Mouse (Mus musculus): ENCODE data around the gene Kif3c. TPM values are rescaled to one million over a fixed set of nuclear protein-coding genes. Genes with fewer than 3 reads are reported as not detected.
A peak's percentile ranks its signal among the peaks of the same experiment; 100 is the strongest.
"Not testable (repeated sequence)": the region's sequence is repeated elsewhere in the genome, so short reads cannot be mapped to it uniquely, and the experiment has no call there.

The Kif3c gene
- total RNA-seq, 1 experiment from 2014 or later: 4.7 TPM

GRCm38 (mm10) chr12:3391276-3391675, 26.3 kb downstream of the Kif3c start:
- peak in 1 of 2 experiments; percentile 55; a peak in 2 of 4 replicates for ATAC-seq (replicated peaks in 1 of 2; ENCODE audit: insufficient read depth in 1 of 2, low FRiP score in 2 of 2, low TSS enrichment in 1 of 2, low read depth in 1 of 2, poor library complexity in 2 of 2, severe bottlenecking in 2 of 2)

DNA sequence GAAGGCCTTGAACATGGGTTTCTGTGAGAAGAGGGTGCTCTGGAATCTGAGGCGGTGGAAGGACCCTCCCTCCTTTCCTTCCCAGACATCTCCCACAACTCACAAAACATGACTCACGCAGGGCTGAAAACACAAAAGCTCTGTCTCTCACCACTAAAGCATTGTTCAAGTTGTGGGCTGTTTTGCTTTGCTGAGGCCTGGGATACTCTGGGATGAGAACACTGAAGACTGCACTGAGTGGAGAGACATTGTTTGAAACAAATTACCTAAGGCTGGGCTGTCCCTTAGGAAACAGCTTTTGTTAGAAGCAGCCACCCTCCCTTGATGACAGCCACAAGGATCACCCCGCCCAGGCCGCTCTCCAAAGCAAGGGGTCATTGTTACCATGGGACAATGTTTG, 28.2 kb downstream of the Kif3c start:
- ATAC-seq (replicated peaks in 1 of 2; ENCODE audit: insufficient read depth in 1 of 2, low FRiP score in 2 of 2, low TSS enrichment in 1 of 2, low read depth in 1 of 2, poor library complexity in 2 of 2, severe bottlenecking in 2 of 2): no peak

GRCm38 (mm10) chr12:3396931-3397330, 32.0 kb downstream of the Kif3c start:
- no peak for ATAC-seq (replicated peaks in 1 of 2; ENCODE audit: insufficient read depth in 1 of 2, low FRiP score in 2 of 2, low TSS enrichment in 1 of 2, low read depth in 1 of 2, poor library complexity in 2 of 2, severe bottlenecking in 2 of 2)

- ATAC-seq (replicated peaks in 1 of 2; ENCODE audit: insufficient read depth in 1 of 2, low FRiP score in 2 of 2, low TSS enrichment in 1 of 2, low read depth in 1 of 2, poor library complexity in 2 of 2, severe bottlenecking in 2 of 2): not testable (repeated sequence)
Measured at GRCm38 (mm10) chr12:3405662-3406061, 40.7 kb downstream of the Kif3c start.

- no peak for ATAC-seq (replicated peaks in 1 of 2; ENCODE audit: insufficient read depth in 1 of 2, low FRiP score in 2 of 2, low TSS enrichment in 1 of 2, low read depth in 1 of 2, poor library complexity in 2 of 2, severe bottlenecking in 2 of 2)
Measured at GRCm38 (mm10) chr12:3406585-3406984, 41.7 kb downstream of the Kif3c start.

DNA sequence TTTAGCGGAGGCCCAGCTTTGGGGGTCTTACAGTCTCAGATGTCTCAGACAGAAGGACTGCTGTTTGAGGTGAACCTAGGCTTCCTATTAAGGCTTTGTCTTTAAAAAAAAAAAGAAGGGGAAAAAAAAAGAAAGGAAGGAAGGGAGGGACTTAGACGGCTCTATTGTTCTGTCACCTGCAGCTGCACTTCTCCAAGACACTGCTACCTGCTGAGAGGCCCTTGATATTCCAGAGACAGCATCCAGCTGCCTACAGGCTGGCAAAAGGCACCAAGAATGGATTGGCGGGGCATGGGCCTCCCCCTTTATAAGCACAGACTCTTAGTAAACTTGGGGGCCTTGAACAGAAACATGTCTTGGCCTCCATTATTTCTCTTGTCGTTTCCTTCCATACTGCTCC, 50.0 kb downstream of the Kif3c start:
- no peak for ATAC-seq (replicated peaks in 1 of 2; ENCODE audit: insufficient read depth in 1 of 2, low FRiP score in 2 of 2, low TSS enrichment in 1 of 2, low read depth in 1 of 2, poor library complexity in 2 of 2, severe bottlenecking in 2 of 2)

DNA sequence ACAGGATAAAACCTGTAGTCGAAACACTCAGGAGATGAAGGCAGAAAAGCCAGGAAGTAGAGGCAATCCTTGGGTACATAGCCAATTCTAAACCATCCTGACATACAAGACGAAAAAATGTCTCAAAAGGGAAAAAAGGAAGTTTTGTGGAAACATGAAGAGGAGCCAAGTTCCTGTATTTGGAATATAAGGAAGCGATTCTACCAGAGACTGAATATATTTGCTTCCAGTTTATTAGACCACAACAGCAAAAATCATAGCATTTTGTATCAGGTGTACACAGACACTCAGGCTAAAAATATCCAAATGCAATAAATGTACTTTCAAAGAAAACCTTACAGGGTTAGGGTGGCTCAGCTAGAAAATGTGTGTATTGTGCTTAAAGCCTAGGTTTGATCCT, 53.8 kb downstream of the Kif3c start:
- no peak for ATAC-seq (replicated peaks in 1 of 2; ENCODE audit: insufficient read depth in 1 of 2, low FRiP score in 2 of 2, low TSS enrichment in 1 of 2, low read depth in 1 of 2, poor library complexity in 2 of 2, severe bottlenecking in 2 of 2)

GRCm38 (mm10) chr12:3420519-3420918, 55.6 kb downstream of the Kif3c start:
- no peak for ATAC-seq (replicated peaks in 1 of 2; ENCODE audit: insufficient read depth in 1 of 2, low FRiP score in 2 of 2, low TSS enrichment in 1 of 2, low read depth in 1 of 2, poor library complexity in 2 of 2, severe bottlenecking in 2 of 2)

DNA sequence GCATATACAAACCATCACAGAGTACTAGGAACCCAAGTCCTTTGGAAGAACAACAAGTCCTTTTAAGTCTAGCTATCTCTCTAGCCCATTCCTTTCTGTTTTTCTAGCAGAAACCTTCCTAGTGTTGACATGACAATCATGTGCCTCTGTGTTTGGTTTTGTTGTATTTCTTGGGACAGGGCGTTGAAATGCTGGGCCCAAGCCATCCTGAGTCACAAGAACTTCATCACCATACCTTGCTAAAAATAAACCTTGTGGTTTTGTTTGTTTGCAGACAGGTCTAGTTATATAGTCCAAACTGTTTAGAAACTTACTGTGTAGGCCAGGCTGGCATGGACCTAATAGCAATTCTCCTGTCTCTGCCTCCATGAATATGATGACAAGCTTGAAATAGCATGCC, 57.9 kb downstream of the Kif3c start:
- no peak for ATAC-seq (replicated peaks in 1 of 2; ENCODE audit: insufficient read depth in 1 of 2, low FRiP score in 2 of 2, low TSS enrichment in 1 of 2, low read depth in 1 of 2, poor library complexity in 2 of 2, severe bottlenecking in 2 of 2)

DNA sequence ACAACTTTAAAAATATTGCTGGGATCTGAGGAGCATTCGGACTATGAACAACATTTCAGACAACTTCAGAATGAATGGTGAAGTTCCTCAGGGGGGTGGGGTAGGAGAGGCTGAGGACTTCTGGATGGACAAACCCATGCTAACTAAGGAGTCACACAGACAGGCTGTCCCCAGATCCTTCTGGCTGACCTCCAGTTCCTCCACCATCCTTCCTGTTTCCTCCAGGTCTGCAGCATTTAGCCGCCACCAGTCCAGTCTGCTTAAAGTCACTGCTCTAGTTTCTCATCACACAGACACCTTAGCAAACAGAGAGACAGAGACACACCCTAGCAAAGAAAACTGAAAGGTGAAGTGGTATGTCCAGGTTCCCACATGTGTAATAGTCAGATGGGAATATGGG, 59.2 kb downstream of the Kif3c start:
- ATAC-seq (replicated peaks in 1 of 2; ENCODE audit: insufficient read depth in 1 of 2, low FRiP score in 2 of 2, low TSS enrichment in 1 of 2, low read depth in 1 of 2, poor library complexity in 2 of 2, severe bottlenecking in 2 of 2): no peak

- no peak for ATAC-seq (replicated peaks in 1 of 2; ENCODE audit: insufficient read depth in 1 of 2, low FRiP score in 2 of 2, low TSS enrichment in 1 of 2, low read depth in 1 of 2, poor library complexity in 2 of 2, severe bottlenecking in 2 of 2)
Measured at GRCm38 (mm10) chr12:3425375-3426341, 60.7 kb downstream of the Kif3c start.

- ATAC-seq (replicated peaks in 1 of 2; ENCODE audit: insufficient read depth in 1 of 2, low FRiP score in 2 of 2, low TSS enrichment in 1 of 2, low read depth in 1 of 2, poor library complexity in 2 of 2, severe bottlenecking in 2 of 2): peak; percentile 80 to 89
Measured at GRCm38 (mm10) chr12:3426530-3427034, 61.6 kb downstream of the Kif3c start, which contains the start of gene Asxl2. Asxl2 (plus strand) TSS chr12:3426857.

DNA sequence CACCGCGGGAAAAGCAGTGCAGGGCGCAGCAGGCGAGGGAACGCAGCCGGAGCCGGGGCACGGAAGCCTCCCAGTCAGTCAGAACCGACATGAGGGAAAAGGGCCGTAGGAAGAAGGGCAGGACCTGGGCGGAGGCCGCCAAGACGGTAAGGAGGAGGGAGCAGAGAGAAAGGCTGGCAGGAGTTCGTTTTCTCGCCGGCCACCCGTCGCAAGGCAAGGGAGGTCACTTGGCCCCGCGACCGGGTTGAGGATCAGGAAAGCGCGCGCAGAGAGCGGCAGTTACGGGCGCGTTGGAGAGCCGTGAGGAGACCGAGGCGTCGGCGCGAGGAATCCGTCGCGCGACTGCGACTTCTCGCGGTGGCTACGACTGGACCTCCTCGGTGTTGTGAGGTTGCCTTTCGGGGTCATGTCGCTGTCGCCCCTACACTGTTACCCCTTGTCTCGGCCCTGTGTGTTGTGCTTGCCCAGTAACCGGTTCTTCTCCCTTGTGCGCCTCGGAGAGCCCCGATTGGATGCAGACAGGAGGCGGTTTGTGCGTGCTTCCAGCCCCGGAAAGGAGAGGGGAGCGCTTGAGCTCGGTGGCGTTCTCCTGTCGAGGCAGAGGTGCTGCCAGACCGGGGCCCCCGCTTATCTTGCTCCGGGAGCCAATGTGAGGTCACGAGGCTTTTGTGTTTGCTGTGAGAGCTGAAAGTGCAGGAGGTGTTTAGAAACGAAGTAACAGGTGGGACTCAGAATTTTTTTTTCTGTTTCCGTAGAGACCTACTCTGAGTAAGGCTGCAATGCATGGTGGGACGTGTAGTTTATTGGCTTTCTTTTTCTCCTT, 62.3 kb downstream of the Kif3c start:
- peak; percentile 55 to 70 for ATAC-seq (replicated peaks in 1 of 2; ENCODE audit: insufficient read depth in 1 of 2, low FRiP score in 2 of 2, low TSS enrichment in 1 of 2, low read depth in 1 of 2, poor library complexity in 2 of 2, severe bottlenecking in 2 of 2)

DNA sequence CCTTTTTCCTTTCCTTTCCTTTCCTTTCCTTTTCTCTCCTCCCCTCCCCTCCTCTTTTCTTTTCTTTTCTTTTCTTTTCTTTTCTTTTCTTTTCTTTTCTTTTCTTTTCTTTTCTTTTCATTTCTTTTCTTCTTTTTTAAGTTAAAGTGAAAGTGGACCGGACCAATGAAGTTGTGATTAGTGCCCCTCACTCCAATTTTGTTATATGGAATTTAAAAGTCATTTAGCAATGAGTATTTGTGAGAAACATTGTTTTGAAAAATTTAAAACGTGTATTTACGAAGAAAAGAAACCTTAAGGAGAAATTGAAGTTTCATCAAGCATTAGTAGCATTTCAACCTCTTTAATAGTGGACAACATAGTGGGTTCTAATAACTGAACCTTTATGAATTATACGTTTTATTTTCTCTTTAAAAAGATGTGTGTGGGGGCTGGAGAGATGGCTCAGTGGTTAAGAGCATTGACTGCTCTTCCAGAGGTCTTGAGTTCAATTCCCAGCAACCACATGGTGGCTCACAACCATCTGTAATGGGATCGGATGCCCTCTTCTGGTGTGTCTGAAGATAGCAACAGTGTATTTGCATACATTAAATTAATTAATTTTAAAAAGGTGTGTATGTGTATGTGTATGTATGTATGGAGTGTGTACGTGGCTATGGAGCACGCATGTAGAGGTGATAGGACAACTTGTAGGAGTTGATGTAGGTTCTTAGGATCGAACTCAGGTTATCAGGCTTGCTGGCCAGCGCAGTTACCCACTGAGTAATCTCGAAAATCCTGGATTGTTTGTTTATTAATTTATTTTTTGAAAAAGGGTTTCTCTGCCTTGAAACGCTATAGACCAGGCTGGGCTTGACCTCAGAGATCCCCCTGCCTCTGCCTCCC, 63.2 kb downstream of the Kif3c start:
- ATAC-seq (replicated peaks in 1 of 2; ENCODE audit: insufficient read depth in 1 of 2, low FRiP score in 2 of 2, low TSS enrichment in 1 of 2, low read depth in 1 of 2, poor library complexity in 2 of 2, severe bottlenecking in 2 of 2): no peak

GRCm38 (mm10) chr12:3429681-3430442, 64.9 kb downstream of the Kif3c start:
- no peak for ATAC-seq (replicated peaks in 1 of 2; ENCODE audit: insufficient read depth in 1 of 2, low FRiP score in 2 of 2, low TSS enrichment in 1 of 2, low read depth in 1 of 2, poor library complexity in 2 of 2, severe bottlenecking in 2 of 2)

GRCm38 (mm10) chr12:3430443-3430753, 65.5 kb downstream of the Kif3c start:
- no peak for ATAC-seq (replicated peaks in 1 of 2; ENCODE audit: insufficient read depth in 1 of 2, low FRiP score in 2 of 2, low TSS enrichment in 1 of 2, low read depth in 1 of 2, poor library complexity in 2 of 2, severe bottlenecking in 2 of 2)

DNA sequence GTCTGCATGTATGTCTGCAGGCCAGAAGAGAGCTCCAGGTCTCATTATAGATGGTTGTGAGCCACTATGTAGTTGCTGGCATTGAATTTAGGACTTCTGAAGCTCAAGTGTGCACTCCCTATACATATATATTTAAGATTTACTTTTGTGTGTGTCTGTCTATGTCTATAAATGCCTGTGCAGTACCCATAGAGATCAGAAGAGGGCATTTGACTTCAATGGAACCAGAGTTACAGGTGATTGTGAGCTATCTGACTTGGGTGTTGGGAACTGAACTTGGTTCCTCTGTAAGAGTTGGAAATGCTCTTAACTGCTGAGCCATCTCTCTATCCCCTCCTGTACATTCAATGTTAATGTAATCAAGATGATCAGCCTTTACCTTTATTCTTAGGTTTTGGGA, 66.1 kb downstream of the Kif3c start:
- no peak for ATAC-seq (replicated peaks in 1 of 2; ENCODE audit: insufficient read depth in 1 of 2, low FRiP score in 2 of 2, low TSS enrichment in 1 of 2, low read depth in 1 of 2, poor library complexity in 2 of 2, severe bottlenecking in 2 of 2)
